Mouse (Mus musculus) neural tube, embryonic 11.5 days (tissue): ENCODE data around the gene Nprl2. TPM values are rescaled to one million over a fixed set of nuclear protein-coding genes. Genes with fewer than 3 reads are reported as not detected.

ENCODE experiments used
- ATAC-seq: fragments of 200-750 bp; cut with Nextera tagmentation; 2 replicates; pipeline ENCODE4 v1.8.0; 2017; ENCODE audit warnings: moderate number of reproducible peaks, mild to moderate bottlenecking, moderate TSS enrichment, moderate library complexity; ENCODE audit not compliant: insufficient read depth, low FRiP score, low TSS enrichment
- DNase-seq: peaks from one replicate; pipeline ENCODE4 v3.0.0-alpha.2; 2015; ENCODE audit warnings: low spot score
- H3K27ac ChIP-seq: fragments of 300-500 bp; sonication (generic); 2 replicates; pipeline ENCODE4 v1.5.1; 2014; ENCODE audit warnings: low read depth, mild to moderate bottlenecking, low read length
- H3K27me3 ChIP-seq: fragments of 300-500 bp; sonication (generic); 2 replicates; pipeline ENCODE4 v1.6.1; 2014; ENCODE audit warnings: mild to moderate bottlenecking, low read length, mixed read lengths; ENCODE audit not compliant: control insufficient read depth, insufficient read depth
- H3K36me3 ChIP-seq: fragments of 300-500 bp; sonication (generic); 2 replicates; pipeline ENCODE4 v1.6.1; 2014; ENCODE audit warnings: mild to moderate bottlenecking, low read length, moderate library complexity, mixed read lengths; ENCODE audit not compliant: control insufficient read depth, insufficient read depth
- H3K4me1 ChIP-seq: fragments of 300-500 bp; sonication (generic); 2 replicates; pipeline ENCODE4 v1.6.1; 2014; ENCODE audit warnings: low read length, mixed read lengths; ENCODE audit not compliant: control insufficient read depth, insufficient read depth
- H3K4me2 ChIP-seq: fragments of 300-500 bp; sonication (generic); 2 replicates; pipeline ENCODE4 v1.6.1; 2014; ENCODE audit warnings: low read depth, mild to moderate bottlenecking, moderate library complexity
- H3K4me3 ChIP-seq: fragments of 300-500 bp; sonication (generic); 2 replicates; pipeline ENCODE4 v1.5.1; 2014; ENCODE audit warnings: low read depth, low read length
- H3K9ac ChIP-seq: fragments of 300-500 bp; sonication (generic); 2 replicates; pipeline ENCODE4 v1.6.1; 2014; ENCODE audit warnings: mild to moderate bottlenecking, low read length
- H3K9me3 ChIP-seq: fragments of 300-500 bp; sonication (generic); 2 replicates; pipeline ENCODE4 v1.6.1; 2016; ENCODE audit warnings: low read length; ENCODE audit not compliant: control insufficient read depth
- WGBS: fragments of 180-500 bp; shearing (Covaris S2); extraction: QIAGEN DNeasy Blood & Tissue Kit; methylation state at CpG from one replicate; pipeline ENCODE4 v1.1.7; 2014; 5-methylcytosine and 5-hydroxymethylcytosine counted together
- polyA plus RNA-seq: library from polyadenylated mRNA; unstranded; fragments of >200 nt; fragmentation: Nextera tagmentation; extraction: Ambion mirVana; gene quantifications from 2 replicates; pipeline ENCODE4 v1.2.1, GENCODE M21; 2014

The Nprl2 gene
- polyA plus RNA-seq, 1 experiment from 2014 or later, result 48.9 TPM

- DNase-seq, result no peak
- no peaks in the 10 kb centered on the region for H3K36me3 ChIP-seq
- no peaks in the 10 kb centered on the region for H3K9me3 ChIP-seq
- 84% methylated on average over 7 of the region's 7 CpGs for WGBS
- H3K4me1 ChIP-seq, result peaks cover 10% of the 10 kb centered on the region; the same call in 1 of the 2 replicates
- H3K27me3 ChIP-seq, result no peaks in the 10 kb centered on the region
- H3K9ac ChIP-seq, result no peak overlapping the region
- no peak overlapping the region for H3K27ac ChIP-seq
- H3K4me2 ChIP-seq, result no peak overlapping the region
- H3K4me3 ChIP-seq, result no peak overlapping the region
- ATAC-seq, result no peak
Observed at GRCm38 (mm10) chr9:107582509-107583062, 40.6 kb downstream of the Nprl2 start.

- DNase-seq (no peak), ATAC-seq (no peak)
- WGBS, result 90% methylated on average over 14 of the region's 14 CpGs
- H3K4me3 ChIP-seq, result no peak overlapping the region
- no peak overlapping the region for H3K9ac ChIP-seq
- H3K4me1 ChIP-seq, result peaks cover 11% of the 10 kb centered on the region
- H3K9me3 ChIP-seq, result no peaks in the 10 kb centered on the region
- no peak overlapping the region for H3K27ac ChIP-seq
- no peak overlapping the region for H3K4me2 ChIP-seq
- H3K27me3 ChIP-seq, result no peaks in the 10 kb centered on the region
- H3K36me3 ChIP-seq, result no peaks in the 10 kb centered on the region
Observed at GRCm38 (mm10) chr9:107583174-107583573, 41.1 kb downstream of the Nprl2 start.

GRCm38 (mm10) chr9:107586504-107586903 is 44.5 kb downstream of the Nprl2 start:
- Histone ChIP-seq H3K27me3 (no peaks in the 10 kb centered on the region), H3K9ac (no peak overlapping the region), H3K9me3 (no peaks in the 10 kb centered on the region), H3K4me2 (no peak overlapping the region), H3K36me3 (peaks cover 4% of the 10 kb centered on the region), H3K4me3 (no peak overlapping the region), H3K27ac (no peak overlapping the region), H3K4me1 (peaks cover 6% of the 10 kb centered on the region)
- WGBS, result 96% methylated on average over 5 of the region's 5 CpGs
- DNase-seq (no peak), ATAC-seq (no peak)

GRCm38 (mm10) chr9:107586974-107587832 is 45.2 kb downstream of the Nprl2 start, which contains the start of gene Ifrd2:
Ifrd2 (plus strand) TSS chr9:107587642.
- Histone ChIP-seq H3K27ac (peak within 1 kb of the TSS; percentile 53; the same call in 1 of the 2 replicates), H3K4me3 (peak within 1 kb of the TSS; percentile 78), H3K36me3 (peaks cover 8% of the 10 kb centered on the region)

GRCm38 (mm10) chr9:107587833-107588639 is 46.0 kb downstream of the Nprl2 start:
- Histone ChIP-seq H3K27ac (peak overlapping the region; percentile 53; the same call in 1 of the 2 replicates), H3K4me3 (peak overlapping the region; percentile 78), H3K4me1 (peaks cover 6% of the 10 kb centered on the region), H3K36me3 (peaks cover 12% of the 10 kb centered on the region), H3K9ac (peak overlapping the region; percentile 57), H3K4me2 (peak overlapping the region; percentile 89), H3K9me3 (no peaks in the 10 kb centered on the region), H3K27me3 (no peaks in the 10 kb centered on the region)
- 6% methylated on average over 33 of the region's 33 CpGs for WGBS
- DNase-seq, result no peak
- peak; percentile 50 for ATAC-seq

More at GRCm38 (mm10) chr9:107586974-107587832, 45.2 kb downstream of the Nprl2 start, which contains the start of gene Ifrd2:
- Histone ChIP-seq H3K4me2 (peak within 1 kb of the TSS; percentile 89), H3K9me3 (no peaks in the 10 kb centered on the region), H3K4me1 (peaks cover 6% of the 10 kb centered on the region), H3K9ac (peak within 1 kb of the TSS; percentile 57), H3K27me3 (no peaks in the 10 kb centered on the region)
- 13% methylated on average over 46 of the region's 46 CpGs for WGBS
- ATAC-seq (peak; percentile 96), DNase-seq (peak; percentile 95)

- 90% methylated on average over 25 of the region's 25 CpGs for WGBS
- H3K27me3 ChIP-seq, result no peaks in the 10 kb centered on the region
- no peak overlapping the region for H3K9ac ChIP-seq
- no peak overlapping the region for H3K4me2 ChIP-seq
- DNase-seq, result no peak
- no peaks in the 10 kb centered on the region for H3K9me3 ChIP-seq
- H3K4me3 ChIP-seq, result no peak overlapping the region
- H3K36me3 ChIP-seq, result peaks cover 14% of the 10 kb centered on the region
- H3K27ac ChIP-seq, result no peak overlapping the region
- no peak for ATAC-seq
- H3K4me1 ChIP-seq, result peaks cover 6% of the 10 kb centered on the region
Observed at GRCm38 (mm10) chr9:107590058-107590772, 48.2 kb downstream of the Nprl2 start.

GRCm38 (mm10) chr9:107590773-107591060 is 48.7 kb downstream of the Nprl2 start:
- Histone ChIP-seq H3K36me3 (peaks cover 14% of the 10 kb centered on the region), H3K27ac (no peak overlapping the region), H3K9me3 (no peaks in the 10 kb centered on the region), H3K27me3 (no peaks in the 10 kb centered on the region), H3K4me1 (peaks cover 6% of the 10 kb centered on the region), H3K4me3 (no peak overlapping the region), H3K9ac (no peak overlapping the region), H3K4me2 (no peak overlapping the region)
- no peak for ATAC-seq
- WGBS, result 94% methylated on average over 6 of the region's 6 CpGs
- DNase-seq, result no peak
